ENCODE assay signal across 8 mouse cellular contexts in genomic region chr17:44455681-44456600, GRCm38 (mm10).
DNase-seq lines count a peak whose midpoint lies in the region; TF ChIP-seq lines count a peak whose summit lies in the region.

No protein-coding gene starts in this region.

- 32% methylated on average over 12 of the region's 12 CpGs for whole genome bisulfite sequencing in large intestine, adult 2 months
- WGBS in lung, adult 2 months: 25% methylated on average over 12 of the region's 12 CpGs

- peaks cover 12% of the 10 kb centered on the region for H3K4me1 ChIP-seq in bone marrow macrophage, adult 2 months (ENCODE audit: control insufficient read depth, insufficient read depth, low read length)
- no peaks in the 10 kb centered on the region for H3K4me1 ChIP-seq in lung, adult 2 months (ENCODE audit: control insufficient read depth, insufficient read depth, low read length)

- TF ChIP-seq POLR2A in bone marrow macrophage, adult 2 months (IDR thresholded peaks at IDR 0.05; ENCODE audit: borderline replicate concordance, low read depth, low read length): no peak
- TF ChIP-seq POLR2A in lung, adult 2 months (IDR thresholded peaks at IDR 0.05; ENCODE audit: borderline replicate concordance, extremely low read depth, low read depth, low read length): no peak

- H3K4me3 ChIP-seq in bone marrow macrophage, adult 2 months (ENCODE audit: insufficient read depth, low read length): no peak overlapping the region
- no peak overlapping the region for H3K4me3 ChIP-seq in lung, adult 2 months (replicated peaks; ENCODE audit: extremely low read depth, low read depth, low read length)

- TF ChIP-seq CTCF in bone marrow macrophage, adult 2 months (IDR thresholded peaks at IDR 0.05; ENCODE audit: low read depth, low read length): peak; percentile 72
- peak; percentile 70 for TF ChIP-seq CTCF in lung, adult 2 months (IDR thresholded peaks at IDR 0.05; ENCODE audit: insufficient read depth, low read length)

- peak; percentile 77 for DNase-seq in CD4-positive helper T cell, adult 2 months (ENCODE audit: low read depth, low spot score)
- peak; percentile 46 for DNase-seq in fibroblast of lung, adult 2 months (ENCODE audit: low read depth)
- DNase-seq in heart, postnatal 36 days: peak; percentile 51 to 58
- peak; percentile 16 for DNase-seq in large intestine, adult 2 months (ENCODE audit: low read depth, low spot score)
- peak; percentile 31 for DNase-seq in lung, adult 2 months
- peak; percentile 30 for DNase-seq in ovary, adult 18-20 months (ENCODE audit: low spot score)
- DNase-seq in thymus, postnatal 14 days: peak; percentile 80

- intact Hi-C loops in heart, postnatal 36 days (cut with DNase I): loop anchor here (2.0 to 10.0 kb wide), 5 partner anchors 281 to 949 kb away; no protein-coding TSS in a partner anchor

- H3K27ac ChIP-seq in bone marrow macrophage, adult 2 months (ENCODE audit: insufficient read depth, low read depth, low read length): no peak overlapping the region

Comparison
In these comparisons a context has a peak if more than half of its experiments do, and no peak if none do; other contexts are left out.
1. DNase-seq: peak in every context shown above with its lines; median percentile 80 in thymus, postnatal 14 days; 77 in CD4-positive helper T cell, adult 2 months; 54 in heart, postnatal 36 days; 46 in fibroblast of lung, adult 2 months; 31 in lung, adult 2 months; 30 in ovary, adult 18-20 months; 16 in large intestine, adult 2 months.